Mouse (Mus musculus) kidney, adult 2 months (tissue): ENCODE results near the gene Plxnb1. TPM values are rescaled to one million over a fixed set of nuclear protein-coding genes. Genes with fewer than 3 reads are reported as not detected.

Experiments
- DNase-seq: peaks from one replicate; pipeline ENCODE4 v3.0.0; 2021
- H3K27ac ChIP-seq: fragments of 200-500 bp; 2 replicates; pipeline ENCODE4 v1.5.1; 2012; ENCODE audit warnings: low read depth, low read length, control low read depth, inconsistent platforms; ENCODE audit not compliant: insufficient read depth
- H3K27me3 ChIP-seq: fragments of 200-500 bp; replicated peaks from 2 replicates; pipeline ENCODE4 v1.6.1; 2012; ENCODE audit warnings: mild to moderate bottlenecking, moderate library complexity, low read length, inconsistent platforms; ENCODE audit not compliant: control insufficient read depth, insufficient read depth
- H3K36me3 ChIP-seq: fragments of 200-500 bp; 2 replicates; pipeline ENCODE4 v1.6.1; 2012; ENCODE audit warnings: mild to moderate bottlenecking, moderate library complexity, low read length, inconsistent platforms; ENCODE audit not compliant: control insufficient read depth, insufficient read depth
- H3K4me1 ChIP-seq: fragments of 200-500 bp; 2 replicates; pipeline ENCODE4 v1.6.1; 2011; ENCODE audit warnings: low read length; ENCODE audit not compliant: control insufficient read depth, insufficient read depth
- H3K4me3 ChIP-seq: fragments of 200-500 bp; 2 replicates; pipeline ENCODE4 v1.5.1; 2011; ENCODE audit warnings: mild to moderate bottlenecking, low read depth, low read length, control low read depth; ENCODE audit not compliant: insufficient read depth
- CTCF ChIP-seq: fragments of 200-500 bp; conservative IDR thresholded peaks from 2 replicates; pipeline ENCODE4 v1.5.1; 2011; ENCODE audit warnings: low read depth, mild to moderate bottlenecking, control low read depth, low read length, moderate library complexity, mixed read lengths; ENCODE audit not compliant: insufficient read depth, insufficient read length
- POLR2A ChIP-seq: fragments of 200-500 bp; IDR thresholded peaks from one replicate; pipeline ENCODE4 v1.6.1; 2011; ENCODE audit warnings: low read depth, low read length, control low read depth
- WGBS: fragments of 180-500 bp; shearing (Covaris S2); methylation state at CpG from one replicate; pipeline ENCODE4 v1.1.7; 2018; 5-methylcytosine and 5-hydroxymethylcytosine counted together
- polyA plus RNA-seq: library from polyadenylated mRNA; depleted of rRNA; stranded (reverse); fragments of >200 nt; gene quantifications from 2 replicates; pipeline ENCODE4 v1.2.3, GENCODE M21; 2012

The Plxnb1 gene
- polyA plus RNA-seq, 1 experiment = 16.7 TPM

- TF ChIP-seq CTCF (no peak), POLR2A (no peak)
- Histone ChIP-seq H3K36me3 (no peaks in the 10 kb centered on the region), H3K4me3 (no peak overlapping the region)
These were observed 34.3 kb upstream of the Plxnb1 start for GRCm38 (mm10) chr9:109060898-109061295.

GRCm38 (mm10) chr9:109068095-109068735 is 27.0 kb upstream of the Plxnb1 start:
- H3K4me3 ChIP-seq = no peak overlapping the region
- DNase-seq = peak; percentile 53
- H3K36me3 ChIP-seq = no peaks in the 10 kb centered on the region; the same call in 1 of the 2 replicates
- WGBS = 79% methylated on average over 3 of the region's 3 CpGs
- no peaks in the 10 kb centered on the region for H3K27me3 ChIP-seq
- H3K27ac ChIP-seq = no peak overlapping the region
- TF ChIP-seq POLR2A (no peak), CTCF (0 out of 2 replicates have a peak, but pooled peaks have one; percentile 16)
- no peaks in the 10 kb centered on the region; the same call in 1 of the 2 replicates for H3K4me1 ChIP-seq

More at GRCm38 (mm10) chr9:109060898-109061295, 34.3 kb upstream of the Plxnb1 start:
- 94% methylated on average over 5 of the region's 5 CpGs for WGBS
- Histone ChIP-seq H3K4me1 (peaks cover 4% of the 10 kb centered on the region; the same call in 1 of the 2 replicates), H3K27me3 (no peaks in the 10 kb centered on the region), H3K27ac (no peak overlapping the region)
- no peak for DNase-seq

- TF ChIP-seq POLR2A (peak; percentile 67), CTCF (no peak)
- peak within 1 kb of the TSS; percentile 58 for H3K27ac ChIP-seq
- WGBS = under 1% methylated on average over 57 of the region's 57 CpGs
- H3K36me3 ChIP-seq = no peaks in the 10 kb centered on the region; the same call in 1 of the 2 replicates
- no peaks in the 10 kb centered on the region for H3K27me3 ChIP-seq
- H3K4me3 ChIP-seq = peak within 1 kb of the TSS; percentile 82
- peaks cover 5% of the 10 kb centered on the region; the same call in 1 of the 2 replicates for H3K4me1 ChIP-seq
- DNase-seq = peak; percentile 93
These were observed 21.3 kb upstream of the Plxnb1 start, which contains the start of gene Atrip for GRCm38 (mm10) chr9:109073661-109074573. Gene Atrip (minus strand): TSS chr9:109074124.

GRCm38 (mm10) chr9:109080516-109080915 is 14.7 kb upstream of the Plxnb1 start:
- Histone ChIP-seq H3K27me3 (no peaks in the 10 kb centered on the region), H3K4me3 (no peak overlapping the region), H3K4me1 (peaks cover 4% of the 10 kb centered on the region; the same call in 1 of the 2 replicates), H3K36me3 (no peaks in the 10 kb centered on the region), H3K27ac (no peak overlapping the region)
- WGBS = 85% methylated on average over 3 of the region's 3 CpGs
- DNase-seq = no peak
- no peak for TF ChIP-seq POLR2A
- no peak for TF ChIP-seq CTCF

GRCm38 (mm10) chr9:109081749-109082123 is 13.5 kb upstream of the Plxnb1 start:
- no peaks in the 10 kb centered on the region for H3K36me3 ChIP-seq
- TF ChIP-seq CTCF (no peak), POLR2A (no peak)
- WGBS = 3% methylated on average over 11 of the region's 11 CpGs
- H3K27me3 ChIP-seq = no peaks in the 10 kb centered on the region
- H3K4me3 ChIP-seq = peak overlapping the region; percentile 53
- peaks cover 4% of the 10 kb centered on the region; the same call in 1 of the 2 replicates for H3K4me1 ChIP-seq
- DNase-seq = no peak
- H3K27ac ChIP-seq = 0 out of 2 replicates have a peak overlapping the region, but pooled peaks have one; percentile 12

GRCm38 (mm10) chr9:109082124-109082800 is 12.9 kb upstream of the Plxnb1 start, which contains the start of the genes Ccdc51 and Tma7:
Gene Ccdc51 (plus strand): TSS chr9:109082493.
Gene Tma7 (minus strand): TSS chr9:109082587.
- DNase-seq = peak; percentile 94
- Histone ChIP-seq H3K27ac (peak within 1 kb of the TSS; percentile 12; the same call in 1 of the 2 replicates), H3K4me3 (peak within 1 kb of the TSS; percentile 53), H3K27me3 (no peaks in the 10 kb centered on the region), H3K36me3 (no peaks in the 10 kb centered on the region), H3K4me1 (peaks cover 4% of the 10 kb centered on the region; the same call in 1 of the 2 replicates)
- peak; percentile 71 for TF ChIP-seq POLR2A
- TF ChIP-seq CTCF = no peak
- WGBS = 2% methylated on average over 37 of the region's 37 CpGs
